Mouse (Mus musculus): ENCODE results near the gene Pced1a. TPM values are rescaled to one million over a fixed set of nuclear protein-coding genes. Genes with fewer than 3 reads are reported as not detected.

The Pced1a gene
- total RNA-seq, 2 experiments from 2014 or later: 4.5 to 7.0 TPM

GRCm38 (mm10) chr2:130436769-130437168, 12.3 kb upstream of the Pced1a start:
- no peak for DNase-seq

GRCm38 (mm10) chr2:130433152-130433551, 8.7 kb upstream of the Pced1a start:
- DNase-seq: peak; percentile 36 to 75

GRCm38 (mm10) chr2:130432157-130432556, 7.7 kb upstream of the Pced1a start:
- no peak for DNase-seq

GRCm38 (mm10) chr2:130430484-130430883, 6.0 kb upstream of the Pced1a start:
- no peak for DNase-seq

- no peak for DNase-seq
Measured at GRCm38 (mm10) chr2:130429851-130430250, 5.3 kb upstream of the Pced1a start.

DNA sequence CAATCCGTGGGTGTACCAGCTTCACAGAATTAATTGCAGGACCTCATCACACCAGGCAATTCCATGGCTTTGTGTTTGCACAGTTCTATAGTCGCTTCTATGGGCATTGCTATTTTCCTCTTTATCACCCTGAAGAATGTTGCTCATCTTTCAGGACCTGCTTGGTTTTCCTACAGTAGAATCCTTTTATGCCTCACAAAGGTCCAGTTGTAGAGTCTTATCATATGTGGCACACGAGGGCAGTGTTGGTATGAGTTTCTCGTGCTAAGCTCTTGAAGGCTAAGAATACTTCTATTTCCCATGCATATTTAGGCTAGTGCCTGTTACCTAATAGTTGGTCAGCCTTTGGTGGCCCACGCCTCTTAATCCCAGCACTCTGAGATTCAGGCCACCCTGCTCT, 611 bp upstream of the Pced1a start:
- DNase-seq: peak in 1 of 2 experiments; percentile 24

DNA sequence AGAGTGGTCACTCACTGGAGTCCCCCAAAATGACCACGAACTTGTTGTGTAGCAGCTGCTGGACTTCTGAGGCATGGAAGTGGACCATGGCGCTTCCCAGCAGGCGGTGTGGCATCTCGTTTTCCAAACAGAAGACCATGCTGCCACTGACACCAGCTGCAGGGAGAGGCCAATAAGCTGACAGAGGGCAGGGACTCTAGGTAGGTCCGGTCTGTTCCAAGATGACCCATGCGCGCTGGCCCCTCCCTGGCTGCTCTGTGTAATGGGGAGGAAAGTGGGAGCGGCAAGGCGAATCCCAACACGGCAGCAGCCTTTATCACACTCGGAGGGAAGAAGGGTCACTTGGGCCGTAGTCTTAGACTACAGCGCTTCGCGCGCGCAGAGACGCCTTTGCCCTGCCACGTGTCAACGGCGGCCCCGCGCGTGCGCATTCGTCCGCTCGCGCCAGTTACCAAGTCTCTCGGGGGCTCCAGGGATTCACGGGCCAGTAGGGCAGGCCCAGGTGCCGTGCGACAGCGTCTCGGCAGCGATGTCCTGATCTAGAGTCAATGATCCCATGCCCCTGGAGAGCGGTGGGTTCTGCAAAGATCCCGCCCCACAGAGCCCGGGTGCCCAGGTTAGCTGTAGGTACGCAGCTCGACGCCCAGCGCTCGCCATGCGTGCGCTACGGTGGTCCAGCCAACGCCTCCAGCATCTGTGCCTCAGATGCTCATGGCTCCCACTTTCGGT, 940 bp downstream of the Pced1a start:
- peak; percentile 81 to 82 for DNase-seq

- DNase-seq: no peak
Measured at GRCm38 (mm10) chr2:130421781-130422620, 2.5 kb downstream of the Pced1a start.

- no peak for DNase-seq
Measured at GRCm38 (mm10) chr2:130414094-130414856, 10.2 kb downstream of the Pced1a start.

DNA sequence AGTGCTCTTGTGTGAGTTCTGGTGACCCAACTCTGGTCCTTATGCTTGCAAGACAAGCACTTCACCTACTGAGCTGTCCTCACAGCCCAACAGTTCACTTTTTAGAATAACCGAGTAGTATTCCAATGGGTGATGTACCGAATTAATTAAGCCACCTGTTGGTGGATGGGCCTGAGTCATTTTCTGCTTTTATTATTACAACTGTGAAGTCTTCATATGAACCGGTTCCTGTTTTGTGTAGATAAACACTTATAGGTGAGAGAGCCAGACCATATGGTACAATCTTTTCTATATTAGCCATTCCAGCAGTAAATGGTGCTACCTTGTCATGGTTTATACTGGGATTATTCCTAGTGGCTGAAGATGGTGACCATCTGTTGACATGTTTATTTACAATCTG, 11.7 kb downstream of the Pced1a start:
- DNase-seq: no peak

DNA sequence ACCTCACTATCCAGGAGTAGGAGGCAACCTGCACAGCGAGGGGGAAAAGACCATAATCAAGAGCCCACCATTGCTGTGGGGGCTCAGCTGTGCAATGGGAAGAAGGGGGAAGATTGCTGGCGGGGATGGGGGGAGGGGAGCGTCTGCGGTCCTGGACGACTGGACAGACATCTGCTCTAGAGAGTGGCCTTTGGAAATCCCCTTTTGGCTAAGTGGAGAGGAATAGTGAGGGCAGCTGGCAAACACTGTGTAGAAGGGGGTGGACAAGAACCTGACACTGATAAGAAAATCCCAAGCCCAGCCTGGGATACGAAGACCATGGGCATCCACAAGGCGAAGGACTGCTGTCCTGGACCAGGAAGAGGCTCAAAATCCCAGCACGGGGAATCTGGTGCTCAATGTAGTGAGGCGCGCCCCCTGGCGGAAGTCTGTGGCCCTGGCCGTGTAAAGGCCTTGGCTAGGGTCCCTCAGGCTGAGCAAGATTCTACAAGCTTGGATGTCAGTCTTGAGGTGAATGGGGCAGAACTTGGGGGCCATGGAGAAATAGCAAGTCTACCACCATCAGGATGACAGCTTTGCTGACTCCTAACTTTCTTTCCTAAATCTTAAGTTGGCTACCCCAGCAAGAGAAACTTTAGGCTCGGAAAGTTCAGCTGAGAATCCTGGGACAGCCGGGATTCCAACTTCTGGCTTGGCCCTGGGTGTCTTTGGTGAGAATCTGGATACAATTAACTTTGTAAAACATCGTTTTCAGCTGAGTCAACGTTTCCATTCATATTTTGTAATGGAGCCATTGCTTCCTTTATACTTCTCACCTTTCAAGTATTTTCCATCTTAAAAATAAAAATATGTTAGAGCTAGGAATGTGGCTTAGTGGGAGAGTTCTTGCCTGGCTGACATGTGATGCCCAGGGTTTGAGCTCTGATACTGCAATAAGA, 12.7 kb downstream of the Pced1a start:
- peak; percentile 83 to 92 for DNase-seq

- DNase-seq: no peak
Measured at GRCm38 (mm10) chr2:130408194-130408593, 16.3 kb downstream of the Pced1a start.

DNA sequence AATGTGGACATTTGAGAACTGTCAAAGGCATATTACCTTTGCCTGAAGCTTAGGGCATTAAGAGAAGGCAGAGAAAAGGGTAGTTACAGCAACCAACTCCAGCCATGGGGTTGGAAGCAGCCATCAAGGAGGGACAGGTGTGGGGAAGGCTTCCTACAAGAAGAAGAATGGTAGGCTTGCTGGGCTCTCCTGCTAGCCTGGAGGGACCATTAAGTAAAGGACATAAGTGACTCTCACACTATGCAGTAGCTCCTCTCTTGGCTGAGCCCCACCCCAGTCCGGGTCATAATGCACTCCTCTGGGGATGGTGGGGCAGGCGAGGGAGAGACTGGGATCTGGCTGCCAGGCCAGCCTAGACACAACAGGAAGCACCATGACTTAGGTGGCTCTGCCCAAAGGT, 18.3 kb downstream of the Pced1a start, which contains the start of gene Tmem239:
Gene Tmem239, plus strand, starts transcription at position 301 of the 400 bp plus-strand sequence.
- DNase-seq: no peak

GRCm38 (mm10) chr2:130404939-130405338, 19.6 kb downstream of the Pced1a start, which contains the start of the genes Gm28372 and 1700020A23Rik:
Gene Gm28372, plus strand, starts transcription at chr2:130405239.
Gene 1700020A23Rik, plus strand, starts transcription at chr2:130405259.
- DNase-seq: no peak

DNA sequence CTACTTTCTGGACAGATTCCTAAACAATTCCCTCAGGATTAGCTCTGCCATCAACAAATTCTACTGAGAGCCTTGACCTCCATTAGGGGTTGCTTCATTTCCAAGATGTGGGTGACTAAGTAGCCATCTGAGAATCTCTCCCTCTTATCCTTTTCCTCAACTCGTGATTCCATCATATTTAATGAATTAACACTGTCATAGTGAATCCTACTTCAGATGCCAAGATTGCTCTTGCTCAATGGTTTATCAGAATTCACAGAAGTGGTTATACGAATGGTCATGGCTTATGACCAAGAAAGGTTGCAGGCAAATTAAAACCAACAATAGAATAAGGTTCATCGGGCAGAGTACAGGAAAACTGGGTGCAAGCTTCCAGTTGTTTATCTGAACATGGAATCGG, 22.6 kb downstream of the Pced1a start:
- DNase-seq: no peak

DNA sequence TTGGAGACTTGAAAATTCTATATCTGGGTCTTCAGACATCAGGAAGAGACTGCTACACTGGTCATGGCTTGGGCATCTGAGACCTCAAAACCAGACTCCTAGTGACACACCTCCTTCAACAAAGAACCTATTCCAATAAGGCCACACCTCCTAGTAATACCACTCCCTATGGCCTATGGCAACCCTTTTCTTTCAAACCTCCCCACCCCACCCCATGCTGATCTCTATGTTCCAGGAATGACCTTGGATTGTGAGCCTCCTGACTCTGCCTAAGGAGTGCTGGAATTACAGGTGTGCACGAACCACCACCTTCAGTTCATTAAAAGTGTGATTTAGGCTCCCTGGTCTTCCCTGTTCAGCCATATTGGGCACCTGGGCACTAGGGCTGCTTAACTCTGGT, 24.5 kb downstream of the Pced1a start:
- no peak for DNase-seq

DNA sequence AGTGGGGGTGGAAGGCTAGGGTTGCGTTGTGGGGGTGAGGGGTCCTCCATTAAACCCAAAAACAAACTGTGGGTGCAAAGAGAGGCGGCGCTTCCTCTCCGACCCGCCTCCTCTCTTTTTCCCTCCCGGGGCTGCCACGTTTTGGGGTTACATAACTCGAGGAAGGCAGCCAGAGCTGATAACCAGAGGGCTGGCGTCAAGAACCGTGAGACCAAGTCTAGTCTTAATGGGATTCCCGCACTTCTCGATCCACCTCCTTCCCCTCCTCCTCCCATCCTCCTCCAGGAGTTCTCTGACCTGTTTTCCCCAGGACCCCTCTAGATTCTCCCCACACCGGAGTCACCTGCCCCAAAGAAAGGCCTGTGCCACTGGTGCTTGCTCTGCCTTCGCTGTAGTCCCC, 26.4 kb downstream of the Pced1a start:
- peak; percentile 64 to 69 for DNase-seq

DNA sequence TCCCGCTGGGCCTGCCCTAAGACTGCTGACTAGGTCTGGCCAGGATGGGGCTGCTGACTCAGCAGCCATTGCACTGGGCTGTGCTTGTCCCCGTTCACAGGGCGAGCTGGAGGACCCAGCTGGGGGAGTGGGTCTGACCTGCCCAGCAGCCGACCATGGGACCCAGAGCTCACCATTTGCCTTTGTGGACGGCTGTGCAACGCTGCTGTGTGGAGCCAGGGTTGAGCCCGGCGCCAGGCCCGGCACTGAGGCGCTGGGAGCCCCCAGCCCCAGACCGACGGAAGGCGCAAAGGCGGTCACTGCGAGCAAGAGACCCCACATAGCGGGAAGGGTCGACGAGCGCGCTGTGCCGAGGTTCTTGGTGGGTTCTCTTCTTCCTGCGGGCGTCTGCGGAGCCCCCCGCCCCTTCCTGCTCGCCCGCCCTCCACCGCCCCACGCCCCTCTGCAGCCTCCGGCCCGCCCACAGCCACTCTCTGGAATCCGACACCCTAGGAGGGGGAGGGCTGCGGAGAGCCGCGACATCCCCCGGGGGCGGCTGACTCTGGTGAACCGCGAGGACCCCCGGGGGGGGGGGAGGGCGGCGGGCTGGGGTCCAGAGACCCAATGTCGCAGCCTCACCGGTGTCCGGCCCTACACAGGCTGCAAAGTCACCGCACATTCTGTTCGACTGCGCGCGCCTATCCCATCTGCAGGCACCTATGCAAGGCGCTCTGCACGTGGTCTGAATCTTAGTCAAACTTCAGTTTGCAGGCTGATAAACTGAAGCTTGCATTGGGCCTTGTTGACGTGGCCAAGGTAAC, 27.1 kb downstream of the Pced1a start, which contains the start of gene Cpxm1:
Gene Cpxm1, minus strand, starts transcription at position 389 of the 800 bp plus-strand sequence.
- DNase-seq: peak; percentile 26 to 30

- no peak for DNase-seq
Measured at GRCm38 (mm10) chr2:130395696-130396095, 28.8 kb downstream of the Pced1a start.

- DNase-seq: no peak
Measured at GRCm38 (mm10) chr2:130392836-130393235, 31.7 kb downstream of the Pced1a start.

All from heart, adult 18-20 months (tissue).